Mouse (Mus musculus) cerebellum, postnatal 10 days (tissue): ENCODE measurements around the gene Ubb.
A peak's percentile ranks its signal among the peaks of the same experiment; 100 is the strongest.

Source experiments
- DNase-seq, 2 experiments: peaks; one replicate each; pipeline ENCODE4 v3.0.0; 2021; ENCODE audit warnings: mixed read lengths in 2 of 2

Ubb gene

DNA sequence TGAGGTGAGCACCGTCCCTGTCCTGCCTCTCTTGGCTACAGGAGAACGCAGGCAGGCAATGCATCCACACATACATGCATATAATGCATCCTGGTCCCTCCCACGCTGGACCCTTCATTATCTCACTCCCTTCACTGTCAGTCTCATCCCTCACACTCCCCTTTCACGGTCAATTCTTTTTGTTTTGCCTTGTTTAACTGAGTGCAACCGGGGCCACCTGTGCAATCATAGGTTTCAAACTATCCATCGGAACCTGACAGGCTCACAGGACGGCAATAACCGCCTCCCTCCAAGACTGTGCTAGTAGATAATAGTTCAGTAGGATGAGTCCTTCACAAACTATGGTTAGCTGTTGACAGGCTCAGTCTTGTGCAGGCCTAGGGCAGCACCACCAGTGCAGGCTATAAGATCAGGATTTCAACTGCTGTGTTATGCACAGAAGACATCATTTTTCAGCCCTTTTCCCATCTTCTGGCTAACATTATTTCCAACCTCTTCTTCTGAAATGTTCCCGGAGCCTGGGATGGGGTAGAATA is 33.8 kb downstream of the Ubb start:
- DNase-seq, result no peak

DNA sequence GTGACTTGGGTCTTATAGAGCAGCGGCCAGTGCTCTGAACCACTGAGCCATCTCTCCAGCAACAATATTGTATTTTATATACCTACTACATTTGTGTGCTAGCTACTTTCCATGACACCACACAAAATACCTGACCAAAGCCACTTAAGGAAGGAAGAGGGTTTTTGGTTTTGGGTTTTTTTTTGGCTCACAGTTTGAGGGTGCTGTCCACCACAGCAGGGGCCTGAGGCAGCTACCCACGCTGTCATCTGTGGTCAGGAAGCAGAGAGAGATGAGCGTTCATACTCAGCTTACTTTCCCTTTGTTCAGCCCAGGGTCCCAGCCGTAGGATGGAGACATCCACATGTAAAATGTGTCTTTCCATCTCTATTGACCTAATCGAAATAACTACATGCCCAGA is 36.1 kb downstream of the Ubb start:
- no peak for DNase-seq

GRCm38 (mm10) chr11:62589391-62589790 is 38.4 kb downstream of the Ubb start:
- no peak for DNase-seq

DNA sequence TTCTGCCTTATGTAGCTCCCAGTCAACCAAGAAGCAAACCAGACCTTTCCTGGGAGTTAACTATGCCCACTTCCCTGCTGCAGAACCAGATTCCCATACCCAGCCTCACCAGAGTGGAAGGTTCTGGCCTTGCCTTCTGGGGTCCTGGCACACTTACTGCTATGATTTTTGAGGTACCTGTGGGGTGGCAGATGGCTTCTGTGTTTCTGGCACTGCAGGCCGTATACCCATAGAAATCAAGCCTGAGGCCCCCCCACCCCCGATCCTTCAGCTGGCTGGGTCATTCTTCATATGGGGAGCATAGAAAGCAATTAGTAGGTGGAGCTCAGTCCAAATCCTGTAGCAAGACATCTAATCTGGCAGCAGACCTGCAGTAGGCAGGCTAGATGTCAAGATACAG is 40.1 kb downstream of the Ubb start:
- peak; percentile 70 to 78 for DNase-seq

DNA sequence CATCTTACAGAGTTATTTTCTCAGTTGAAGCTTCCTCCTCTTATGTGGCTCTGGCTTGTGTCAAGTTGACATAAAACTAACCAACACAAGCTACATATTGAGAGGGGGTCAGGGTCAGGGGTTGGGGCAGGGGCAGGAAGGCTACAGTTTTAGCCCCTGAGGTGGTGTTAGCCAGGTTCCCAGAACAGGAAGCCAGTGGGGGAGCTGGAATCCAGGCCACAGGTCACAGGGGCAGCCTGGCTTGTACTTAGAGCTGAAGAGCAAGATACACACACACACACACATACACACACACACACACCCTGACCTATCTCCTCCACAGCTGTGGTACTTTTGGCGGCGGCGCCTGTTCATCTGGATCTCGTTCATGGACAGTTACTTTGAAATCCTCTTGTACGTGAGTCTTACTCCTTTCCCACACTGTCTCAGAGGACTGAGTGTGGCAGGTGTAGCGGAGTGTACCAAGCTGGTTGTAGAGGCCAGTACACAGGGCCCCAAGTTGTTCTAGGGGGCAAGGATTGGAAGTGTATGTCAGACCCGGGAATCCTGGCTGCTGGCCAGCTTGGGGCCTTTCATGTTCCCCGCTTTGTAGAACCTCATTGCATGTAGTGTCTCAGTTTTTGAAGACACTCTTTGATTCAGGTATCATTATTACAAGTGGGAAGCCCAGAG is 41.1 kb downstream of the Ubb start:
- no peak for DNase-seq

- no peak for DNase-seq
Observed at GRCm38 (mm10) chr11:62598571-62598970, 47.6 kb downstream of the Ubb start.

DNA sequence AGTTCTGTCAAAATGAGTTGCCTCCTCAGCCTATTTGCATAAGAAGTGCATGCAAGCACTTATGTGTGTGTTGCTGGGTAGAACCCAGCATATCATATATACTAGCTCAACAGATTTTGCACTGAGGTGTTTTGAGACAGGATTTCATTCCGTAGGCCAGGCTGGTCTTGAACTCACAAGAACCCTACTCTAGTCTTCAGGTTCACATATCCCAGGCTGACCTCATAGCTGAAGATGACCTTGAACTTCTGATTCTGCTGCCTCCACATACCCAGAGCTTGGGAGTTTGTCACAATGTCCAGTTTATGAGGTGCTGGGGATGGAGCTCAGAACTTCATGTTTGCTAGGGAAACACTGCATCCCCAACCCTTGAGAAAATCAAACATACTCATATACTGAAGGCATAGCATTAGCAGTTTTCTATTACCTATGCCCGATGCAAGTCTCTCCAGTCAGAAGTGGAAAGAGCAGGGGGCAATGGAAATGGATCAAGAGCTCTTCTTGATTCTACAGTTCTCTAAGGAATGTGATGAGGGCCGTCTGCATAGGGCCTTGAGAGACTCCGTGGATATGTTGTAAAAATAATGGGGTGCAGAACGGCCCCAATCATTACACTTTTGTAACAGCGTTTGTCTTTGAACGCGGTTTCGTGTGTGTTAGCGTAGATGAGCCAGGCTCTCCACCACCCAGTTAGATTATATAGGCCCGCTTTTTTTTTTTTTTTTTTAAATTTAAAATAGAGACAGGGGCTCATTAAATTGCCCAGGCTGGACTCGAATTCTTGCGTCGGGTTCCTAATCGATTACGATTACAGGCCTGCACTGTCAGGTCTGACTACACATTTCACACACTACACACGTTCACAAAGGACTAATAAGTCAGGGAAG is 51.0 kb downstream of the Ubb start:
- DNase-seq, result no peak
